Mouse (Mus musculus) myocyte (in vitro differentiated cells): ENCODE data around the gene Kctd19. TPM values are rescaled to one million over a fixed set of nuclear protein-coding genes. Genes with fewer than 3 reads are reported as not detected.

Experiments
- H3K27me3 ChIP-seq: one replicate; pipeline ENCODE4 v1.6.1; 2011; ENCODE audit not compliant: control insufficient read depth, insufficient read depth, insufficient read length
- H3K36me3 ChIP-seq: one replicate; pipeline ENCODE4 v1.6.1; 2011; ENCODE audit not compliant: control insufficient read depth, insufficient read depth
- H3K4me2 ChIP-seq: one replicate; pipeline ENCODE4 v1.6.1; 2011; ENCODE audit warnings: low read depth, control low read depth
- H3K4me3 ChIP-seq: one replicate; pipeline ENCODE4 v1.5.1; 2011; ENCODE audit warnings: mild to moderate bottlenecking, control low read depth, moderate library complexity
- H3K79me2 ChIP-seq: one replicate; pipeline ENCODE4 v1.6.1; 2011; ENCODE audit not compliant: control insufficient read depth, insufficient read depth
- H3ac ChIP-seq: one replicate; pipeline ENCODE4 v1.6.1; 2011; ENCODE audit not compliant: control insufficient read depth, insufficient read length
- CEBPB ChIP-seq: IDR thresholded peaks from 2 replicates; pipeline ENCODE4 v1.6.1; 2011; ENCODE audit warnings: mild to moderate bottlenecking, moderate library complexity; ENCODE audit not compliant: poor library complexity, insufficient read depth, severe bottlenecking
- E2F4 ChIP-seq: IDR thresholded peaks from one replicate; pipeline ENCODE4 v1.6.1; 2011; ENCODE audit warnings: mild to moderate bottlenecking, control low read depth, moderate library complexity; ENCODE audit not compliant: insufficient read depth
- MAX ChIP-seq: IDR thresholded peaks from one replicate; pipeline ENCODE4 v1.6.1; 2011; ENCODE audit warnings: low read depth, mild to moderate bottlenecking, control low read depth
- MYOD1 ChIP-seq, 3 experiments: IDR thresholded peaks; one replicate each; pipeline ENCODE4 v1.6.1; 2011; ENCODE audit warnings: control low read depth in 2 of 3, low read depth in 2 of 3, mild to moderate bottlenecking in 2 of 3, moderate library complexity in 1 of 3; ENCODE audit not compliant: insufficient read length in 2 of 3, control insufficient read depth in 1 of 3
- MYOG ChIP-seq, 3 experiments: IDR thresholded peaks; one replicate each; pipeline ENCODE4 v1.6.1; 2011; ENCODE audit warnings: control low read depth in 2 of 3, low read depth in 2 of 3, mild to moderate bottlenecking in 2 of 3; ENCODE audit not compliant: insufficient read length in 2 of 3, control insufficient read depth in 1 of 3, insufficient read depth in 1 of 3
- POLR2A ChIP-seq: IDR thresholded peaks from one replicate; pipeline ENCODE4 v1.6.1; 2011; ENCODE audit warnings: low read depth, mild to moderate bottlenecking, control low read depth, moderate library complexity; ENCODE audit not compliant: insufficient read length
- POLR2AphosphoS2 ChIP-seq: IDR thresholded peaks from one replicate; pipeline ENCODE4 v1.6.1; 2011; ENCODE audit warnings: low read depth, control low read depth; ENCODE audit not compliant: insufficient read length
- REST ChIP-seq: IDR thresholded peaks from one replicate; pipeline ENCODE4 v1.6.1; 2011; ENCODE audit warnings: mild to moderate bottlenecking, control low read depth, moderate library complexity; ENCODE audit not compliant: insufficient read depth, insufficient read length
- SRF ChIP-seq: IDR thresholded peaks from one replicate; pipeline ENCODE4 v1.6.1; 2011; ENCODE audit warnings: low read depth; ENCODE audit not compliant: control insufficient read depth, insufficient read length
- TCF12 ChIP-seq: IDR thresholded peaks from one replicate; pipeline ENCODE4 v1.6.1; 2011; ENCODE audit warnings: mild to moderate bottlenecking, control low read depth; ENCODE audit not compliant: poor library complexity, insufficient read depth, severe bottlenecking
- TCF3 ChIP-seq: IDR thresholded peaks from one replicate; pipeline ENCODE4 v1.6.1; 2011; ENCODE audit warnings: low read depth, control low read depth; ENCODE audit not compliant: insufficient read length
- USF1 ChIP-seq: IDR thresholded peaks from one replicate; pipeline ENCODE4 v1.6.1; 2011; ENCODE audit warnings: low read depth, mild to moderate bottlenecking, control low read depth, moderate library complexity
- polyA plus RNA-seq: library from polyadenylated mRNA; unstranded; fragments of >200 nt; fragmentation: generic; extraction: Trizol; gene quantifications from one replicate; pipeline ENCODE4 v1.2.1, GENCODE M21; 2012; ENCODE audit warnings: missing spikeins

Gene Kctd19
- polyA plus RNA-seq, 1 experiment, result not detected

DNA sequence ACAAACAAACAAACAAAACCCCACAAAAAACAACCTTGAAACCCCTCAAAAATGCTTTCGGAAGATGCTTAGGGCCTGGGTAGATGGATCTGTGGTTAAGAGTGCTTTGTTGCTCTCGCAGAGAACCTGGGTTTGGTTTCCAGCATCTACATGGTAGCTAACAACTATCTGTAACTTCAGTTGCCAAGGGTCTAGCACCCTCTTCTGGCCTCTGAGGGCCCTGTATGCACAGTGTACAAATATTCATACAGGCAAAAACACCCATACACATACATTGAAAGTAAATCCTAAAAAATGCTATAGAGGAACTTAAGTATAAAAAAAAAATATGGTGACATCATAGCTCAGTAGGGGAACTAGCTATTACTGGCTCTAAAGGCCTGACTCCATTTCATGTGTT lies 29.2 kb downstream of the Kctd19 start:
- Histone ChIP-seq H3ac (no peak overlapping the region), H3K4me2 (no peak overlapping the region), H3K79me2 (no peaks in the 10 kb centered on the region), H3K36me3 (no peaks in the 10 kb centered on the region), H3K27me3 (no peaks in the 10 kb centered on the region), H3K4me3 (no peak overlapping the region)
- no peak for TF ChIP-seq SRF
- no peak for TF ChIP-seq MYOG (IDR thresholded peaks at IDR 0.05; ENCODE audit: control insufficient read depth in 1 of 3, insufficient read depth in 1 of 3, insufficient read length in 2 of 3, low read depth in 2 of 3)
- no peak for TF ChIP-seq REST
- no peak for TF ChIP-seq MAX
- no peak for TF ChIP-seq TCF12
- no peak for TF ChIP-seq USF1
- no peak for TF ChIP-seq CEBPB
- no peak for TF ChIP-seq POLR2A
- TF ChIP-seq TCF3, result no peak
- no peak for TF ChIP-seq POLR2AphosphoS2
- TF ChIP-seq E2F4, result no peak
- TF ChIP-seq MYOD1 (IDR thresholded peaks at IDR 0.05; ENCODE audit: control insufficient read depth in 1 of 3, insufficient read length in 2 of 3, low read depth in 2 of 3), result no peak

DNA sequence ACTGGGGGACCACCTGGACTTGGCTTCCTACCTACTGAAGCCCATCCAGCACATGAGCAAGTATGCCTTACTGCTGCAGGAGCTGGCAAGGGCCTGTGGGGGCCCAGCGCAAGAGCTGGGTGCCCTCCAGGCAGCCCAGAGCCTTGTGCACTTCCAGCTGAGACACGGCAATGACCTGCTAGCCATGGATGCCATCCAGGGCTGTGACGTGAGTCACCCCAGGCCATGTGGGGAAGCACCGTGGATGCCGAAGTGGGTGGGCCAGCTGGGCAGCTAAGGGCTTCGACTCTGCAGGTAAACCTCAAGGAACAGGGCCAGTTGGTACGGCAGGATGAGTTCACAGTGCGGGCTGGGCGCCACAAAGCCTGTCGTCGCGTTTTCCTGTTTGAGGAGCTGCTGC lies 33.0 kb downstream of the Kctd19 start:
- Histone ChIP-seq H3K79me2 (no peaks in the 10 kb centered on the region), H3K27me3 (no peaks in the 10 kb centered on the region), H3ac (no peak overlapping the region), H3K4me3 (no peak overlapping the region), H3K4me2 (no peak overlapping the region), H3K36me3 (no peaks in the 10 kb centered on the region)
- TF ChIP-seq REST, result no peak
- TF ChIP-seq USF1, result no peak
- no peak for TF ChIP-seq MYOG (IDR thresholded peaks at IDR 0.05; ENCODE audit: control insufficient read depth in 1 of 3, insufficient read depth in 1 of 3, insufficient read length in 2 of 3, low read depth in 2 of 3)

DNA sequence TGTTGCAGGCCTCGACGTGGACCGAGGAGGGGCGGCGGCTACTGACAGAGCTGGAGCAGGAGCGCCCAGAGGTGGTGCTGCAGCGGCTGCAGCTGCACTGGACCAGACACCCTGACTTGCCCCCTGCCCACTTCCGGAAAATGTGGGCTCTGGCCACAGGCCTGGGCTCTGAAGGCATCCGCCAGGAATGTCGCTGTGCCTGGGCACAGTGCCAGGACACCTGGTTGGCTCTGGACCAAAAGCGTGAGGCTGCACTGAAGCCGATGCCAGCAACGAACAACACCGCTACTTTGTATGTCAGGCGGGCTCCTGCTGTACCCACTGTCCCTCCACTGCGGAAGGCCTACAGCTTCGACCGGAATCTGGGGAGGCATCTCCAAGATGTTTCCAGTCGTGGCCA lies 34.6 kb downstream of the Kctd19 start:
- no peak overlapping the region for H3K4me2 ChIP-seq
- TF ChIP-seq MYOG (IDR thresholded peaks at IDR 0.05; ENCODE audit: control insufficient read depth in 1 of 3, insufficient read depth in 1 of 3, insufficient read length in 2 of 3, low read depth in 2 of 3) (peak in 1 of 3 experiments; percentile 33), CEBPB (no peak)
- H3K27me3 ChIP-seq, result no peaks in the 10 kb centered on the region
- no peaks in the 10 kb centered on the region for H3K36me3 ChIP-seq
- H3ac ChIP-seq, result no peak overlapping the region
- H3K79me2 ChIP-seq, result no peaks in the 10 kb centered on the region
- H3K4me3 ChIP-seq, result no peak overlapping the region

DNA sequence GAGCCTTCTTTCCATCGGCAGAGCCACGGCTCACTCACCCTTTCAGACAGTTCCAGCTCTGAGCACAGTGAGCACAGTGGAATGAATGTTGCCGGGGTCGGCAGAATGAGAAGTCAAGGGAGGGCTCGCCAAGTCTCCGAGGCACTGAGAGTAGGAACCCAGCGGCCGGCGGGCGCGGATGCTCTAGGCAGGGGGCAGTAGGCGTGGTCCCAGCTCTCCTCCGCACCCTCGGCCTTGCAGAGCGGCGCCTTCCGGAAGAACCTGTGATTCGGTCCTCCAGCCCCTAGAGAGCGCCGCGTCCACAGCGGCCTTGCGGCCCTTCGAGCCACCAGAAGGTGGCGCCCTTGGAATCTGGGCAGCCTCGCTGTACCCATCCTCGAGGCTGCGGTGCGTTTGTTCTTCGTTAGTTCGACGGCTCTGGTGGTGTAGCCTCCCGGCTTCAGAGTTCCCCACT lies 38.8 kb downstream of the Kctd19 start:
- Histone ChIP-seq H3K27me3 (no peaks in the 10 kb centered on the region), H3K36me3 (peaks cover 10% of the 10 kb centered on the region), H3K79me2 (no peaks in the 10 kb centered on the region), H3K4me2 (no peak overlapping the region), H3K4me3 (no peak overlapping the region), H3ac (no peak overlapping the region)
- no peak for TF ChIP-seq E2F4
- no peak for TF ChIP-seq MYOD1 (IDR thresholded peaks at IDR 0.05; ENCODE audit: control insufficient read depth in 1 of 3, insufficient read length in 2 of 3, low read depth in 2 of 3)
- TF ChIP-seq POLR2A, result no peak
- no peak for TF ChIP-seq TCF12
- no peak for TF ChIP-seq USF1
- no peak for TF ChIP-seq MAX
- no peak for TF ChIP-seq TCF3
- TF ChIP-seq CEBPB, result no peak
- no peak for TF ChIP-seq REST
- no peak for TF ChIP-seq SRF
- no peak for TF ChIP-seq MYOG (IDR thresholded peaks at IDR 0.05; ENCODE audit: control insufficient read depth in 1 of 3, insufficient read depth in 1 of 3, insufficient read length in 2 of 3, low read depth in 2 of 3)
- TF ChIP-seq POLR2AphosphoS2, result no peak

DNA sequence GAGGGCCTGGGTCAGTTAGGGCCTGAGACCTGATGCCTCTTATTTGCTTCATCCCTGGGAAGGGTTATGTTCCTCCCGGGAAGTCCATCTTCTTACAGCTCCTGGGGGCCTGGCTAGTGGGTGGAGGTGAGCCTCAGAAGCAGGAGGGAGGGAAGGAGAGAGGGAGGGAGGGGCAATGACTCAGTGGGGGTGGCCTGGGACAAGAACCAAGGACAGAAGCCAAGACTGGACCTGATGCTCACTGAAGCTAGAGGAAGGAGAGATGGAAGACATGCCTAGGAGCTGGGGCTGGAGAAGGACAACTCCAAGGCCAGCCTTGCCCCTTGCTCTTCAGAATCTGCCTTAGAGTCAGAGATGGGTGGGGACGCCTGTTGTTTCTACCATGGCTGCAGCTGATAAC lies 40.3 kb downstream of the Kctd19 start, which contains the start of gene Plekhg4:
Plekhg4 (plus strand) TSS at position 243 of the 400 bp plus-strand sequence.
- peaks cover 10% of the 10 kb centered on the region for H3K36me3 ChIP-seq
- H3K27me3 ChIP-seq, result no peaks in the 10 kb centered on the region
- TF ChIP-seq POLR2AphosphoS2 (no peak), E2F4 (no peak), MYOG (IDR thresholded peaks at IDR 0.05; ENCODE audit: control insufficient read depth in 1 of 3, insufficient read depth in 1 of 3, insufficient read length in 2 of 3, low read depth in 2 of 3) (no peak), REST (no peak), USF1 (no peak), MAX (no peak), TCF3 (no peak), POLR2A (no peak), CEBPB (no peak), TCF12 (no peak), SRF (no peak), MYOD1 (IDR thresholded peaks at IDR 0.05; ENCODE audit: control insufficient read depth in 1 of 3, insufficient read length in 2 of 3, low read depth in 2 of 3) (no peak)
- no peak within 1 kb of the TSS for H3ac ChIP-seq
- H3K4me3 ChIP-seq, result no peak within 1 kb of the TSS
- H3K79me2 ChIP-seq, result no peaks in the 10 kb centered on the region
- peak within 1 kb of the TSS; percentile 84 for H3K4me2 ChIP-seq
